Mouse (Mus musculus) retina, postnatal 7 days (tissue): ENCODE results near the gene Vav1.
A peak's percentile ranks its signal among the peaks of the same experiment; 100 is the strongest.
"Not testable (repeated sequence)": the region's sequence is repeated elsewhere in the genome, so short reads cannot be mapped to it uniquely, and the experiment has no call there.

ENCODE experiments used
- DNase-seq: peaks from one replicate; pipeline ENCODE4 v3.0.0-alpha.2; 2012; ENCODE audit warnings: low read depth, low spot score

The Vav1 gene

DNA sequence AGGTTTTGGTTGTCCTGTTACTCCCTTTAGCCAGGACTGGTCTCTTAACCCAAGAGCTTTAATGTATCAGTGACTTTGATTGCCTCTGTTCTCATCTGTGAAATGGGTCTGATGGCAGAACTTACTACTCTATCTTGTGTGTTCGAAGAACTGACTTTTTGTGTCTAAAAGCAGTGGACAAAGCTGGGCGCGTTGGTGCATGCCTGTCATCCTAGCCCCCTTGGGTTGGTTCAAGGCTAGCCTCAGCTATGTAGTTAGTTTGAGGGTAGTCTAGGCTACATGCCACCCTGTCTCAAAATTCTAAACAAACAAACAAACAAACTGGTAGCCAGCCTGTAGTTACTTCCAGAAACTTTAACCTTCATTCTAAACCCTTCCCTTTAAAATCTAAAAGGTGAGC lies 27.5 kb upstream of the Vav1 start:
- no peak for DNase-seq

DNA sequence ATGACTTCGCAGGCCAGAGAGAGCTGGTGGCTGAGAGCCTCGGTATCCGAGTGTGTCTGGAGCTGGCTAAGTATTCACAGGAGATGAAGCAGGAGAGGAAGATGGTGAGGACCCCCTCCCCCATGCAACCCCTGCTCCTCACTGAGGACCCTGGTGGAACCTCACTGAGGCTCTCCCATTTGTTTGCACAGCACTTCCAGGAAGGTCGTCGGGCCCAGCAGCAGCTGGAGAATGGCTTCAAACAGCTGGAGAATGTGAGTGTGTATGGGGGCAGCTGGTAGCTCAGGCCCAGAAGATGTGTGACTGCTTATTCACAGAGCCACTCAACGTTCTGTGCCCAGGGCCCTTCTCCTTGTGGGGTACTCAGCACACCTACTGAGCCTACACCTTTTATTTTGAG lies 25.6 kb upstream of the Vav1 start:
- no peak for DNase-seq

DNA sequence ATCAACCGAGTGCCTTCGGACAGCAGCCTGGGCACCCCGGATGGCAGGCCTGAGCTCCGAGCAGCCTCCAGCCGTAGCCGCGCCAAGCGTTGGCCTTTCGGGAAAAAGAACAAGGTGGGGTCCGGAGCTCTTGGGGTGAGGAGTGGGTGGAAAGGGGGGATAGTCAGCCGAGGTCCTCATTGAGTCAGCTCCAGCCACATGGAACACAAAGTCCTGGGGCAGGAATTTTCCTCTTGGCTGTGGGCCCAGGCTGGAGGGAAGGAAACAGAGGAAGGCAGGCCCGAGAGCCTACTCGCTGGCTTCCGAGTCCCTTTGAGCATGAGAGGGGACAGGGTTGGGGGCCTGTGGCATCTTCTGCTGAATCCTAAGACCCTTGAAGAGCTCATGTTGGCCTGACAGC lies 23.5 kb upstream of the Vav1 start:
- DNase-seq = no peak

DNA sequence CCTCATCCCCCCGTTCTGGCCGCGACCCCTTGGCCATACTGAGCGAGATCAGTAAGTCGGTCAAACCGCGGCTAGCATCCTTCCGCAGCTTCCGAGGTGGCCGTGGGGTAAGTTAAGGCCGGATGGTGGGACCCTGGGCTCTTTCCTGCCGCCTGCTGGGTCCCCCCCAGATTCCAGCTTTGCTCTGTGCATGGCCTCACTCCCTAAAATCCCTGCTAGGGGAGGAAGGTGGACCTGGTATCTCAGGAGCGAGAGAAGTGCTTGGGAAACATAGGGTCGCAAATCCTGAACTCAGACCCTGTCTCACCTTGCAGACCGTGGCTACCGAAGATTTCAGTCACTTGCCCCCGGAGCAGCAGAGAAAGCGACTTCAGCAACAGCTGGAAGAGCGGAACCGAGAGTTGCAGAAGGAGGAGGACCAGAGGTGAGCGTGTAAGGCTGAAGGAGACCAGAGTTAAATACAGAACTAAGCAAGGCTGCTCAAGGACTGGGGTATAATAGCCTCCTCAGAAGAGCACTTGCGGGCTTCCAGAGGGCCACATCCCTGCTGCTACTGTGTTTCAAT lies 21.9 kb upstream of the Vav1 start:
- no peak for DNase-seq

DNA sequence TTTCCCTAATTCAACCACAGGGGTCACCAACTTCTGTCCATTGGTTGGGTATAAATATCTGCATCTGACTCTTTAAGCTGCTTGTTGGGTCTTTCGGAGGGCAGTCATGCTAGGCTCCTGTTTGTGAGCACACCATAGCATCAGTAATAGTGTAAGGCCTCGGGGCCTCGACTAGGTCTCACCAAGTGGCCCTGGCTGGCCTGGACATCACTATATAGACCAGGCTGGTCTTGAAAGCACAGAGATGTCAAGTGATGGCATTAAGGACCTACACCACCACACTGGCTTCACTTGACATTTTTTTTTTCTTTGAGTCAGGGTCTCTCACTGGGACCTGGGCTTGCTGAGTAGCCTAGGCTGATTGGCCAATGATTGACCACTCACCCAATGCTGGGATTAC lies 20.7 kb upstream of the Vav1 start:
- DNase-seq = no peak

DNA sequence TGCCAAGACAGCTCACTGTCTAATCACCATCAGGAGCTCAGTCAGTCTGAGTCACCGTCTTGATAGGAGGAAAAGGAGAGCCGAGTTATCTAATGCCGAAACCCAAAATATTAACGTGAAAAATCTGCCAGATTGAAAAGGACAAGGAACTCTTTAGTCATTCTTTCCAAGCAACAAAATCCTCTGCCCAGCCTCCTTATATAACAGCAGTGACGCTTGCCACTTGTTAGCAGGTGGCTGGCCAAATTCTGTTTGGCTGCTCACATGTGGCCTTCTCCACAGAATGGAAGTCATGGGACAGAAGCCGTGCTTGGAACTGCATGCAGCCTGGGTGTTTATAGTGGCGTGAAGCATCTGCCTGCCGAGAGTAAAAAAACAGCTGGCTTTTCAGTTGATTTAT lies 19.2 kb upstream of the Vav1 start:
- DNase-seq = no peak

DNA sequence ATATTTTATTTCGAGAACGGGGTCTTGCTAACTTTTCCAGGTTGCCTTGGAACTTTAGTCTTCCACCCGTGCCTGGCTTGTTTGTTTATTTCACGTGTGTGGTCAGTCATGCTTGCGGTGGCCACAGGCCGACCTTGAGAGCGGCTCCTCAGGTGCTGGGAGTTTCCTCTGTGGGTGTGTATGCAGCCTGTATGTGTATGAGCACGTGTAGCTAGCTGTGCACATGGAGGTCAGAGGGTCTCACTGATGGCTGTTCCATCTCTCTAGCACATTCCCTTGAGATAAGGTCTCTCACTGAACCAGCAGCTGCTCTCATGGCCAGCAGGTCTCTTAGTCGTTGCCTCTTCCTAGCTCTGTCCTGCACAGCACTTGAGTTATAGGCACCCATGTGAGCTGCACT lies 18.5 kb upstream of the Vav1 start:
- DNase-seq = no peak

DNA sequence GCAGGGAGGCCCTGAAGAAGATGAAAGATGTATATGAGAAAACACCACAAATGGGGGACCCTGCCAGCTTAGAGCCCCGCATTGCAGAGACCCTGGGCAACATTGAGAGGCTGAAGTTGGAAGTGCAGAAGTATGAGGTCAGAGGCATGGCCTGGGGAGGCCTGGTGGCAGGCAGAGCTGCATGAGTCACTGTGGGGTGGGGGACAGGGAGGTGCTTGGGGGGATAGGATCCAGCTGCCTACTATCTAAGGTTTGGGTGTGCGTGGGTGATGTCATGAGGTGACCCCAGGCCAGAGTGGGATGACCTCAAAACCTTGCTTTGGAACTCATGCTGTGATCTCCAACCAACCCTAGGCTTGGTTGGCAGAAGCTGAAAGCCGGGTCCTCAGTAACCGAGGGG lies 17.6 kb upstream of the Vav1 start:
- DNase-seq = no peak

DNA sequence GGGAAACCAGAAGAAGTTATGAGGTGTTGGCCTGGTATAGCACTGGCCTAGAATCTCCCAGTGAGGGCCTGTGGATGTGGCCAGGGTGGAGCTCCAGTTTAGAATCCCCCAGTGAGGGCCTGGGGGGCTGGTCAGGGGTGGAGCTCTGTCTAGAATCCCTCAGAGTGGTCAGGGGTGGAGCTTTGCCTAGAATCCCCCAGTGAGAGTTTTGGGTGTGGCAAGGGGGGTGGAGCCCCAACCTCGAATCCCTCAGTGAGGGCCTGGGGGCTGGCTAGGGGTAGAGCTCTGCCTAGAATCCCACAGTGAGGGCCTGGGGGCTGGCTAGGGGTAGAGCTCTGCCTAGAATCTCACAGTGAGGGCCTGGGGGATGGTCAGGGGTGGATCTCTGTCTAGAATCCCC lies 17.1 kb upstream of the Vav1 start:
- no peak for DNase-seq

DNA sequence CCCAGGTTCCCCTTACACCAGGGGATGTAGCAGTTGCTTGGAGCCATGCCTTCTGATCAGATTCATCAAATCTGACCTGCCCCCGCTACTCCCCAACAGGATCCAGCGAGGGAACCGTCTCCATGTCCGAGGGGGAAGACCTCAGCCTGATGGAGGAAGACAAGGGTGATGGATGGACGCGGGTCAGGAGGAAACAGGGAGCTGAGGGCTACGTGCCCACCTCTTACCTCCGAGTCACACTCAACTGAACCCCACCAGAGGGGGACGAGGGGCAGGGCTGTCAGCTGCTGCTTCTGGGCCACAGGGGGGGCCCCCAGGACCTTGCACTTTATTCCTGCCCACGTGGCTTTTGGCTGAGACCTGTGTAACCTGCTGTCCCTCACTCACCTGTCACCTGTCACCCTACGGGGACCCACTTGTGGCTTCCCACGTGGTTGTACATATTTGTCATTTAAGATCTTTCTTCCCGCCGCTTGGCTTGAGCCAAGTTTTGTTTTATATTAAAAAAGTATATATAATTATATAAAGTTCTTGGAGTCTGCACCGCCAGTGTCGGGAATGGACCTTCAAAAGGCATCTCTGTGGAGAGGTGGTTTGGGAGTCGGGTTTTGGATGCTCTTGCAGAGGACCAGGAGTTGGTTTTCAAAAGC lies 15.9 kb upstream of the Vav1 start:
- DNase-seq = no peak

DNA sequence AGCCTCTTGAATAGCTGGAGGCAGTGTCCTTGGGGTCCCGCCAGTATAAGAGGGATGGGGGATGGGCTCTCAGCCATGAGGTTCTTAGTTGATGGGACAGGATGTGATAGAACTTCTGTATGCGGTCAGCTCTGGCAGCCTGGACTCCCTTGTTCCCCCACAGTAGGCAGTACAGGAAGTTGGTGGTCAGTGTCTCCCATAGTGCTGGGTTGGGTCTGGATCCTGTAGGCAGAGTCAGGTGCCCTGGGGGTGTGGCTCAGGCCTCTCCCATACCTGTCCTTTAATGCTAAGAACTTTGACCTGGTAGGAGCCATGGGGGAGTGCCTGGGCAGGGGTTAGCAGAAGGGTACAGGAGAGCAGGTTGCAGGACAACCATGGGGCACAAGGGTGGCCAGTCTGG lies 14.7 kb upstream of the Vav1 start:
- no peak for DNase-seq

DNA sequence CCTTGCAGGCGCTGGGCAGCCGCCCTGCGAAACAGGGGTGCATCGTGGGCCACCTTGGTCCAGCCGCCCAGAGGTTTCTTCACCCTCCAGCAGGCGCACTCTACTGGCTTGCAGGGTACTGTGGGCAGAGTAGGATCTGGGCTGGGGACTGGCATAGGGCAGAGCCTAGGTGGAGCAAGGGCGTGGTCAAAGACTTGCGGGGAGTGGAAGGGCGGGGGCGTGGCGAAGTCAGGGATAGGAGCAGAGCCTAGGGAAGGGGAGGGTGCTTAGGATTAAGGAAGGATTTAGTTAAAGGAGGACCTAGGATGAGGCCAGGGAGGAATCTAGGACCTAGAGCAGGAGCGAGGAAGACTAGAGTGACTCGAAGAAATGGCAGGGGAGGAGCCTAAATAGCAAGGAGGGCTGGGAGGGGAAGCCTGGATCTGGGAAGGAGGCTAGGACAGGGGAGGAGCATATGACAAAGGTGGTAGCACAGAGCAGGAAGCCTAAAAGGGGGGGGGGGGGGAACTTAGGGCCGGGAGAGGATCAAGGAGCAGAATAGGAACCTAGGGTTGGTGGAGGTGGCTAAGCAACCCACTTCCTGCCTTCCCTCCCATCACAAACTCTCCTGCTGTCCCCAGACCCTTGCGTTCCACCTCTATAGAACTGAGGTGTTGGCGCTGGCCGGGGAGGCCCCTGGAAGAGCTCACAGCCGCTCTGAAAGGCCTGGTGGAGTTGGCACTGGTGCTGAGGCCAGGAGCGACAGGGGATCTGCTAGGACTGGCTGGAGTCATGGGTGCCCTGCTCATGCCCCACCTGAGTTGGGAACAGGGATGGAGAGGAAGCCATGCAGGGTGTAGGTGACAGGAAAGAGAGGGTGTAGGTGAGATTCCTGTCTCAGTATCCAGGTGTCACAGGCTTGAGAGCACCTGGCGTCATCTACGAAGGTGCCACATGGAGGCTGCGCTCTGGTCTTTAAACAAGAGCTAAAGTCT lies 13.6 kb upstream of the Vav1 start:
- DNase-seq = no peak

DNA sequence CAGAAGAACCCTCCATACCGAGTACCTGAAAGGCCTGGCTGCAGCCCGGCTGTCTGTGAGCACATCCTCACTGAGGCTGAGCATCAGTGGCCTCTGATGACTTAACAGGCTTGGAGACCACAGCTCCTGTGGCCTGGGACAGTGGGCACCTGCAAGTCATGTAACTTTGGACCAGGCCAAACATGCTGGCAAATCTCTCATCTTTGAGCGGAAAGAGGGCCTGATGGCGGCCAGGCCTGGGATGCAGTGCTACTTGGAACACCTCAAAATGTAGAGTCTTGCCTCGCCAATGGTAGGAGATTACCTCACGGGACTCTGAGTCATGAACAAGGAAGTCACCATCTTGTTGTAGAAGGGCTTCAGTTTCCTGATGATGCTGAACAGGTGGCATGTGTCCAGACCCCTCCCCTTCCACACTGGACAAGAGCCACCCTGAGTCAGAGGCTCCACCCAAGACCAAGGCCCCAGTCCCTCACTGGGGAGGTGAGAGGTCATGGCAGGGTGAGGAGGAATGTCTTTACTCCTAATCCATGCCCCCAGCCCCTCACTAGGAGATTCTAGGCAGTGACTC lies 11.3 kb upstream of the Vav1 start:
- DNase-seq = no peak

DNA sequence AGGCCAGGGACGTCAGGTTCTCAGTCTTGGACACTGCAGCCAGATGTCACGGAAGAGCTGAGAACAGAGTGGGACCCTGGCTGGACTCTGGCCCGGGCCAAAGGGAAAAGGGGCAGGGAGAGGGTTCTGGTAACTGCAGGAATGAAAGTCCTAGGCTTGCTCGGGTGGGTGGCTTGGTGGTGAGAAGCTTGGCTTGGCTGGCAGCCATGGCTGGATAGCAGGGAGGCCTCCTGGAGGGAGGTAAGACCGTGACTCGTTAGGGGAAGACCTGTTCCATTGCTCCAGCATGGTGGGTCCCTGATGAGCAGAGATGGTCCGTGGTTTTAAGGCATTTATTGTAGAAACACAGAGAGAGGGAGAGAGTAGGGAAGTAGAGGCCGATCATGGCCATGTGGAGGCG lies 7.6 kb upstream of the Vav1 start:
- no peak for DNase-seq

DNA sequence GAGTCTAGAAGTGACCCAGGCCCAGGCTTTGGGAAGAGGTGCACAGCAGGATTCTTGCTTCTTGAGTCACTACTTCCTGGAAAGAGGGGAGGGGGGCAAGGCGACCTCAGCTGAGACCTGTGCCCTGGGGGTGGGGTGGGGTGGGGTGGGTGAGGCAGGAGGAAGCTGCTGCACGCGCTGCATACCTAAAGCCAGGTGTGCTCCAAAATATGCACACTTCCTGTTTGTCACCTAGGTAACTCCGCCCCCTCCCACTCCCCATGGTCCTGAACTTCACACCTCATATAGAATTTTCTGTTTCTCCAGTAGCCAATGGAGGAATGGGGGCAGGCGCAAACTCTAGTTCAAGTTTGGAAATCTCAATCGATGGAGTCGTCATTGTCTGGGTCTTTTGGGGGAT lies 5.1 kb upstream of the Vav1 start:
- no peak for DNase-seq

DNA sequence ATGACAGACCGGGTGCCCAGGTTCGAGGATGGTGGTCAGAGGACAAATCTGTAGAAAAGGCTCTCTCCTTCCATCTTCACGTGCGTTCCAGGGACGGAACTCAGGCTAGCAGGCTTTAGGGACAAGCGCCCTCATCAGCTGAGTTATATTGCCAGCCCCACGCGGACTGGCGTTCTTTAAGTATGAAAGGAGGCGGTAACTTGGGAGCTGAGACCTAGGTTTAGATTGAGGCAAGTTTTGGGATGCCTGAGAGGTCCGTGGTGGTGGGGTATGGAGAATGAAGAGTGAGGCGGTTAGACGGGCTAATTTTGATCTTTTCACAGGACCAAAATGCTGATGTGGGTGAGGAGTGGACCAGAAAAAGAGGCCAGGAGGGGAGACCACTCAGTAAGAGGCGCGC lies 4.2 kb upstream of the Vav1 start:
- no peak for DNase-seq

DNA sequence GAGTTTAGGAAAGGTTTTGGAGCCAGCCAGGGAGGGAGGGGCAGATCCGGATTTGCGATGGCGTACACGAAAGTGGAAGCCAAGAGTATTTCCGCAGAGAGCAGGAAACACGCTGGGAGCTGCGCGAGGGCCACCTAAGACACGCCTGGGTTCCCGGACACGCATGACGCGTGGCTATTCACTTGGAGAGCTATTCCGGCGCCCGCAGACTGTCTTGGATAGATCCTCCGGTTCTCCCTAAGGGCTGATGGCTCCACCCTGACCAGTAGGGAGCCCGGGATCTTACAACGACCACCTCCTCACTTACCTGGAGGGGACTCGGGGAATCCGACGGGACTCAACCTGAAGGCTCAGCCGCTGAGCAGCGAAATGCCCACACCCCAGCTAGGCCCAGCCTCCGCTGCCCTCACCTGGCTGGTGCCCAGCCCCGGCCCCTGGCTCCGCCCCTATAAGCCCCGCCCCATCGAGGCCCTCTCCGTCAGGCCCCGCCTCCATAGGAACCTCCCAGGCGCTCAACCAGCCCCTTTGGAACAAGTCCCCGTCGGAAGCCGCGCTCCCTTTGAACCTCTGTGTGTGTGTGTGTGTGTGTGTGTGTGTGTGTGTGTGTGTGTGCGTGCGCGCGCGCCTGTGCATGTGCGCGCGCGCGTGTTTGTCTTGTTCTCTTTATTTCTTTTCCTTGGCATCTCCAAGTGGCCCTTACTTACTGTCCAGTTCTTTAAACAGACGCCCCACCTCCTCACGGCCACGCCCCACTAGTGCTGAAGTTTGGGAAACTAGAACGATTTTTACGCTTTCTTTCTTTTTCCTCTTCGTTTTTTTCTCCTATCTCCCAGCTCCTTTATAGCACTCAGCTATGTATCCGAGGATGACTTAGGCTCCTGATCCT lies 3.5 kb upstream of the Vav1 start:
- DNase-seq = peak; percentile 53

DNA sequence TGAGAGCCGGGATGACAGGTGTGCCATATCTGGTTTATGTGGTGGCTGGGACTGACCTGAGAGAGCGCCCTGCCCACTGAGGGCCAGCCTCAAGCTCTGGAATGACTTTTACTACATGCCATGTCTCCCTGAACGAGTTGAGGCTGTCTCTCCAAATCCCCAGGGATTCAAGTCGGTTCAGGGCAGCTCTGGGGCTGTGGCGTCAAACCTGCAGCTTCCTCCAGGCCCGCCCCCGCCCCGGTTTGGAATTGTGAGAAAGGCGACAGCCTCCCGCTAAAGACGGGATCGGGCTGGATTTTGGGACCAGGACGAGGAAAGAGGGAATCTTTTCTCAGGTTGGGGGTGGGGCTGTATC lies 2.9 kb upstream of the Vav1 start:
- no peak for DNase-seq

DNA sequence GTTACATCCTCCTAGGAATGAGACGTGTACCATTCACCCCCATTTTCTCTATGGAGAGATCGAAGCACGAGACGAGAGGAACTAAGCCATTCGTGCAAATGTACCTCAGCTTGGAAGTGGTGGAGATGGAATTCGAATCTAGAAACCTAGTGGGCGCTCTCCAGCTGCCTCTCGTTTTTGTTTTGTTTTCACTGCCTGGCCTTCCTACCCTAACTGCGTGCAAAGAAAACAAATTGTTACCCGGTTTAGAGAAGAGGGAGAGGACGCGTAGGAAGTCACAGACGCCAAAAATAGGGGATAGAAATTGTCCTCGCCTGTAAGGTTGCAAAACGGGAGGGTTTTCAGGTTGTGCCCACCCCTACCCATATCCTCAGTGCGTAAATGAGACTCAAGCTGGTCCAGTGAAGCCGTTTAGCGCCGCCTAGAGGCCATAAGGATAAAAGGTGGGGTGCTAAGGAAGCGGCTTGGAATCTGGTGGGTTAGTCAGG lies 2.2 kb upstream of the Vav1 start:
- DNase-seq = peak; percentile 79

DNA sequence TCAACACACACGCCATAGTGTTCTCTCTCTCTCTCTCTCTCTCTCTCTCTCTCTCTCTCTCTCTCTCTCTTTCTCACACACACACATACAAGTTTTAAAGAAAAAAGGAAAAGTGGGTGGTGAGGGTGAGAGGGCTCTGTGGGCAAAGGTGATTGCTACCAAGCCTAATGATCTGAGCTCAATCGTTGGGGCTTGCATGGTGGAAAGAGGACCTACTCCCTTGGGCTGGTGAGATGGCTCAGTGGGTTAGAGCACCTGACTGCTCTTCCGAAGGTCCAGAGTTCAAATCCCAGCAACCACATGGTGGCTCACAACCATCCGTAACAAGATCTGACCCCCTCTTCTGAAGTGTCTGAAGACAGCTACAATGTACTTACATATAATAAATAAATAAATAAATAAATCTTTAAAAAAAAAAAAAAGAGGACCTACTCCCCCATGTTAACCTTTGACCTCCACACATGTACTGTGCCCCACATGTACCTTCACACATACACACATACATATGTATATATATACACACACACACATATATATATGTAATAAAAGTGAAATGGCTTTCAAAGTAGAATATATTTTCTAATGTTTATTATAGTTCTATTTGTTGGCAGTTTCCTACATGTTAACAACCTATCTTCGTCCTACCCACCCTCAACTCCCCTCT lies 1.2 kb upstream of the Vav1 start:
- DNase-seq = not testable (repeated sequence)

DNA sequence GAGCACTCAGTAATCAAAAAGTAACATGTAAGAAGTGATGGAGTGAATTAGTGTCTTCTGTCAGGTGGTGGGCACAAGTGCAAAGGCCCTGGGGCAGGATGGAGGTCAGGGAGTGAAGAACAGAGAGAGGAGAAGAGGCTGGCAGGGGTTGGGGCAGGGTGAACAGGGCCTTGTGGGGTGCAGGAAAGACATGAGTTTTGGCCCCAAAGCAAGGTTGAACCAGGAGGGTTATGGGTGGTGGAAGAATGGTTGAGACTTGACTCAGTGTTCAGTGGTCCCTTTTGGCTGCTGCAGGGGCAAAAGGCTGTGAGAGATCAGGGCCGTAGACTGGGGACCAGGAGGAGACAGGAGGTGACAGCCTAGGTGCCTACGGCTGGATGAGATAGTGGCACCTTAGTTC lies 363 bp upstream of the Vav1 start:
- DNase-seq = no peak
